Mouse (Mus musculus) cerebellum, postnatal 4 days (tissue): ENCODE data around the gene Cacna1e.
A peak's percentile ranks its signal among the peaks of the same experiment; 100 is the strongest.

Experiments used
- DNase-seq, 2 experiments: peaks; one replicate each; pipeline ENCODE4 v3.0.0; 2022; ENCODE audit warnings: low spot score in 2 of 2, mixed read lengths in 1 of 2

Gene Cacna1e

GRCm38 (mm10) chr1:154884275-154885206 lies at the start of gene Cacna1e:
Cacna1e (minus strand) TSS chr1:154884501.
- DNase-seq: peak in 1 of 2 experiments; percentile 41

GRCm38 (mm10) chr1:154918406-154918805 lies 34.1 kb upstream of the Cacna1e start:
- DNase-seq: no peak

GRCm38 (mm10) chr1:154917438-154917837 lies 33.1 kb upstream of the Cacna1e start:
- no peak for DNase-seq

GRCm38 (mm10) chr1:154909554-154909953 lies 25.3 kb upstream of the Cacna1e start:
- no peak for DNase-seq

- no peak for DNase-seq
Observed at GRCm38 (mm10) chr1:154897390-154897789, 13.1 kb upstream of the Cacna1e start.

- no peak for DNase-seq
Observed at GRCm38 (mm10) chr1:154890244-154890643, 5.9 kb upstream of the Cacna1e start.

GRCm38 (mm10) chr1:154888495-154888894 lies 4.2 kb upstream of the Cacna1e start:
- DNase-seq: no peak

- peak in 1 of 2 experiments; percentile 42 for DNase-seq
Observed at GRCm38 (mm10) chr1:154888018-154888417, 3.7 kb upstream of the Cacna1e start.

- no peak for DNase-seq
Observed at GRCm38 (mm10) chr1:154887546-154887945, 3.2 kb upstream of the Cacna1e start.

GRCm38 (mm10) chr1:154886611-154887010 lies 2.3 kb upstream of the Cacna1e start:
- DNase-seq: no peak

- DNase-seq: no peak
Observed at GRCm38 (mm10) chr1:154885207-154885548, 877 bp upstream of the Cacna1e start.

GRCm38 (mm10) chr1:154883596-154884191 lies 607 bp downstream of the Cacna1e start:
- peak in 1 of 2 experiments; percentile 33 for DNase-seq

GRCm38 (mm10) chr1:154865981-154866380 lies 18.3 kb downstream of the Cacna1e start:
- DNase-seq: no peak

GRCm38 (mm10) chr1:154861416-154861815 lies 22.9 kb downstream of the Cacna1e start:
- DNase-seq: peak in 1 of 2 experiments; percentile 17

- DNase-seq: no peak
Observed at GRCm38 (mm10) chr1:154854564-154854963, 29.7 kb downstream of the Cacna1e start.

GRCm38 (mm10) chr1:154850515-154851287 lies 33.6 kb downstream of the Cacna1e start:
- no peak for DNase-seq

- no peak for DNase-seq
Observed at GRCm38 (mm10) chr1:154848683-154849579, 35.4 kb downstream of the Cacna1e start.

- DNase-seq: no peak
Observed at GRCm38 (mm10) chr1:154846900-154847299, 37.4 kb downstream of the Cacna1e start.

- DNase-seq: no peak
Observed at GRCm38 (mm10) chr1:154843427-154843826, 40.9 kb downstream of the Cacna1e start.

GRCm38 (mm10) chr1:154842336-154842735 lies 42.0 kb downstream of the Cacna1e start:
- DNase-seq: no peak

GRCm38 (mm10) chr1:154841057-154841630 lies 43.2 kb downstream of the Cacna1e start:
- no peak for DNase-seq
